Mouse (Mus musculus) embryonic fibroblast, embryonic 13.5 days (primary cell): ENCODE results near the gene Maip1.

Experiments
- CTCF ChIP-seq: IDR thresholded peaks from 2 replicates; pipeline ENCODE4 v1.5.1; 2011; ENCODE audit warnings: mild to moderate bottlenecking, control low read depth, low read length, moderate library complexity, borderline replicate concordance; ENCODE audit not compliant: insufficient read depth
- POLR2A ChIP-seq: IDR thresholded peaks from 2 replicates; pipeline ENCODE4 v1.6.1; 2011; ENCODE audit warnings: low read depth, mild to moderate bottlenecking, control low read depth, low read length, moderate library complexity

- TF ChIP-seq CTCF: no peak
- TF ChIP-seq POLR2A: no peak
Observed at GRCm38 (mm10) chr1:57392417-57392816, 13.7 kb upstream of the Maip1 start.
